Mouse (Mus musculus): ENCODE results near the gene Acss3. TPM values are rescaled to one million over a fixed set of nuclear protein-coding genes. Genes with fewer than 3 reads are reported as not detected.

Acss3 gene
- polyA plus RNA-seq (2014; fragmentation: Illumina TruSeq; extraction: RNeasy Lipid Tissue Mini Kit (QIAGEN cat#74804); ENCODE audit: low read depth, low replicate concordance): 51.4 TPM

GRCm38 (mm10) chr10:107123529-107124335 lies at the start of gene Acss3:
Gene Acss3, minus strand, starts transcription at chr10:107123668.

Other genes with a start within 250 kb of the Acss3 start
- 4.8 TPM for gene Lin7a, start 148.0 kb upstream of the Acss3 start, polyA plus RNA-seq (2014; fragmentation: Illumina TruSeq; extraction: RNeasy Lipid Tissue Mini Kit (QIAGEN cat#74804); ENCODE audit: low read depth, low replicate concordance)

Data from kidney, adult 10 weeks (tissue).